Mouse (Mus musculus) limb, embryonic 13.5 days (tissue): ENCODE data around the gene Lmntd2. TPM values are rescaled to one million over a fixed set of nuclear protein-coding genes. Genes with fewer than 3 reads are reported as not detected.

Source experiments
- ATAC-seq: fragments of 200-750 bp; cut with Nextera tagmentation; 2 replicates; pipeline ENCODE4 v1.8.0; 2017; ENCODE audit warnings: low read depth, moderate number of reproducible peaks, moderate TSS enrichment; ENCODE audit not compliant: low FRiP score
- H3K27ac ChIP-seq: fragments of 300-500 bp; sonication (generic); 2 replicates; pipeline ENCODE4 v1.5.1; 2015; ENCODE audit warnings: inconsistent platforms, mild to moderate bottlenecking, moderate library complexity
- H3K27me3 ChIP-seq: fragments of 300-500 bp; sonication (generic); 2 replicates; pipeline ENCODE4 v1.6.1; 2015; ENCODE audit warnings: mild to moderate bottlenecking, inconsistent platforms
- H3K36me3 ChIP-seq: fragments of 300-500 bp; sonication (generic); 2 replicates; pipeline ENCODE4 v1.6.1; 2015; ENCODE audit warnings: inconsistent platforms, mild to moderate bottlenecking, moderate library complexity
- H3K4me1 ChIP-seq: fragments of 300-500 bp; sonication (generic); 2 replicates; pipeline ENCODE4 v1.6.1; 2015; ENCODE audit warnings: inconsistent platforms
- H3K4me2 ChIP-seq: fragments of 300-500 bp; sonication (generic); replicated peaks from 2 replicates; pipeline ENCODE4 v1.6.1; 2015; ENCODE audit warnings: inconsistent platforms, mild to moderate bottlenecking, moderate library complexity
- H3K4me3 ChIP-seq: fragments of 300-500 bp; sonication (generic); 2 replicates; pipeline ENCODE4 v1.5.1; 2015; ENCODE audit warnings: moderate library complexity, mild to moderate bottlenecking, inconsistent platforms
- H3K9ac ChIP-seq: fragments of 300-500 bp; sonication (generic); 2 replicates; pipeline ENCODE4 v1.6.1; 2015; ENCODE audit warnings: mild to moderate bottlenecking, inconsistent platforms
- H3K9me3 ChIP-seq: fragments of 300-500 bp; sonication (generic); 2 replicates; pipeline ENCODE4 v1.6.1; 2016; ENCODE audit warnings: inconsistent platforms
- WGBS: fragments of 180-500 bp; shearing (Covaris S2); methylation state at CpG from one replicate; pipeline ENCODE4 v1.1.7; 2015; 5-methylcytosine and 5-hydroxymethylcytosine counted together
- polyA plus RNA-seq: library from polyadenylated mRNA; unstranded; fragments of >200 nt; fragmentation: Nextera tagmentation; extraction: Ambion mirVana; gene quantifications from 2 replicates; pipeline ENCODE4 v1.2.1, GENCODE M21; 2015

Gene Lmntd2
- polyA plus RNA-seq, 1 experiment from 2014 or later, result 2.6 TPM

DNA sequence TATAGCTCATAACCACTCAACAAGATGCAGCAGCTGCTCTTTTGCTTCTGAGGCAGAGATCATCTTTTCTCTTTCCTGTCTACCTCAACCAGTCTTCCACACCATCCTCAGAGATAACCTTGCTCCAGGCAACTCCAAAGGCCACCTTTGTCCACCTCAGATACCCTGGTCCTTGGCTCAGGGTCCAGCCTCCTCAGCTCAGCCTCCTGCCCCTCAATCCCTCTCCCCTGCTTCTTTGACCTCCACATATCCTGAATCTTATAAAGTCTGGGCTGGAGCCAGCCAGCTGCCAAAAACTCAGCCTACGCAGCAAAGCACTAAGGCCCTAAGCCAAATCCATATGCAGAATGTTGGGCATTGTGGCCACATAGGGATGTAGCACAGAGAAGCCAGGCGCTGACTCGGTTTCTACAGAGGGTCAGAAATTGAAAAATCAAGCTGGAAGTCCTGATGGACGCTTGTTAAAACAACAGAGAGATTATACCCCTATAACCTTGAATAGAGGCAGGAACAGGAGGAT, 8.9 kb upstream of the Lmntd2 start:
- Histone ChIP-seq H3K9ac (0 out of 2 replicates have a peak overlapping the region, but pooled peaks have one; percentile 21), H3K27ac (peak overlapping the region; percentile 90), H3K4me1 (peaks cover 27% of the 10 kb centered on the region), H3K27me3 (no peaks in the 10 kb centered on the region), H3K9me3 (no peaks in the 10 kb centered on the region), H3K36me3 (peaks cover 20% of the 10 kb centered on the region), H3K4me3 (no peak overlapping the region), H3K4me2 (0 out of 2 replicates have a peak overlapping the region, but pooled peaks have one; percentile 92)
- WGBS, result 90% methylated on average over 4 of the region's 4 CpGs
- no peak for ATAC-seq

DNA sequence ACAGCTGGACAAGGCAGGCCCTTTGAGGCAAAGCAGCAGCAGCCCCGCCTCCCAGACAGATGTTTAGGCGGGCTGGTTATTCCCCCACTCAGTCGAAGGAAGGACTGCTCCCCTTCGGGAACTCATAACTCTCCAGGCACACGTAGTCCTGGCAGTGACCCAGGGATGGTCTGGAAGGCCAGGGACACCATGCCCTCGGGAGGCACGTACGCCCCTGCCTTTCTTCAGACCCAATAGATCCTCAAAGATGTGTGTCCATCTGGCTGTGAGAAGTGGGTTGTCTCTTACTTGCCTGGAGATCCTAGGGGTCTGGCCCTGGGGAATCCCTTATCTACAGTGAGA, 8.2 kb upstream of the Lmntd2 start:
- Histone ChIP-seq H3K27me3 (no peaks in the 10 kb centered on the region), H3K4me1 (peaks cover 29% of the 10 kb centered on the region), H3K36me3 (peaks cover 22% of the 10 kb centered on the region), H3K27ac (peak overlapping the region; percentile 90), H3K4me2 (peak overlapping the region; percentile 92), H3K4me3 (peak overlapping the region; percentile 64), H3K9me3 (no peaks in the 10 kb centered on the region), H3K9ac (peak overlapping the region; percentile 21; the same call in 1 of the 2 replicates)
- WGBS, result 5% methylated on average over 8 of the region's 8 CpGs
- no peak for ATAC-seq

DNA sequence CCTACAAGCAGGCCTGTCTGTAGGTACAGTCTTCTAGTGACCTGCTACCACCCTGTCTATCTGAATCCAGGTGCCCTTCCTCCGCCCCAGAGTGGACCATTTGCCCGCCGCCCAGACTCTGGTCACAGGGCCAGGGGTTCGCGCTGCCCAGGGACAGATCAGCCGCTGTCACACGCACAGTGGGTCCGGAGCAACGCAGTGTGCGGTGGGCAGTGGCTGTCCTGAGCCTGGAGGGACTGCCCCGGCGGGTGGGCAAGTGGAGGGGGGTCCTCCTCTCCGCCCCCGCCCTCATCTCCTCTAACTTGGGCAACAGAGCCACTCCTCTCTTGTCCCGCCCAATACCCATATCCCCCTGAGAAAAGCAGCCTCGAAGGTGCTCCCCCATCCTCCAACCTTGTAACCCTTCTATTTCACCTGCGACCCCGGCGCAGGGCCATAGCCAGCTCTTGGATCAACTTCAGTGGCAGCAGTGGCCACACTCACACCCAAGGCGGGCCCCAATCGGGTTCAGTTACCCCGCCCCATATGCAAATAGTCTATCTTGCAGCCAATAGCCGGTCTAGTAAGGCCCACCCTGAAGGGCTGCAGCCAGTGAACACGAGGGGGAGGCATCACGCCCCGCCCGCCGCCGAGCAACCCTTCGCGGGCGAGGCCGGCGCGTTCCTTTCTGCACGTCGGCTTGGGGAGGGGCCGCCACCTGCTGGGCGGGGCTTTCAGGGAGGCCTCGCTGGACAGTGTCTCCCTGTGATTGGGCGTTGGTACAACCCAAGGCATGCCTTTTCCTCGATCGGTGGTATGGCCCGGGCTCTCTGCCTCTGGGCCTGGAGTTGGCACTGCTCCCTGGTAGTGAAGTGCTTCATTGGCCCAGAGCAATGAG, 7.6 kb upstream of the Lmntd2 start:
- Histone ChIP-seq H3K4me3 (peak overlapping the region; percentile 64), H3K36me3 (peaks cover 22% of the 10 kb centered on the region), H3K9me3 (no peaks in the 10 kb centered on the region), H3K9ac (peak overlapping the region; percentile 78), H3K27me3 (no peaks in the 10 kb centered on the region), H3K4me2 (peak overlapping the region; percentile 92), H3K27ac (peak overlapping the region; percentile 90), H3K4me1 (peaks cover 35% of the 10 kb centered on the region)
- peak; percentile 97 for ATAC-seq
- 3% methylated on average over 44 of the region's 44 CpGs for WGBS

DNA sequence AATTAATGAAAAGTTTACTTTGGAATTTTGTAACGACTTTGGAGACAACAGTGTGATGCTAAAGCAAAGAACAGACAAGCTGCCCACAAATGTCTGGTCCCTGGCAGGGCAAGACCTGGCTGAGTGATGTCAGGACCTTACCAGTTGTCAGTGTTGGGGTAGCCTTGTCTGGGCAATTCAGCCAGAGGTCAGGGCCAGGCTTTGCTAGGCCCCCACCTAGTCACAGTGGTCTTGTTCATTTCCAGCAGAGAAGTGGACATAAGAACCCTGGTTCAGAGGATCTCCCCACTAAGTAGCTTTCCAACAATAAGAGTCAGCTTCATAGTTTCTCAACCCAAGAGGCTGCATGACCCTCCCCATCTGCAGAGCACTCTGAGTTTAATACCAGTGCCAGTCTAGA, 6.5 kb upstream of the Lmntd2 start:
- Histone ChIP-seq H3K4me3 (peak overlapping the region; percentile 64), H3K4me1 (peaks cover 40% of the 10 kb centered on the region), H3K27ac (peak overlapping the region; percentile 90; the same call in 1 of the 2 replicates), H3K4me2 (peak overlapping the region; percentile 92), H3K9ac (peak overlapping the region; percentile 78), H3K36me3 (peaks cover 22% of the 10 kb centered on the region), H3K9me3 (no peaks in the 10 kb centered on the region), H3K27me3 (no peaks in the 10 kb centered on the region)
- no peak for ATAC-seq
- 67% methylated on average over 1 of the region's 1 CpGs for whole genome bisulfite sequencing

DNA sequence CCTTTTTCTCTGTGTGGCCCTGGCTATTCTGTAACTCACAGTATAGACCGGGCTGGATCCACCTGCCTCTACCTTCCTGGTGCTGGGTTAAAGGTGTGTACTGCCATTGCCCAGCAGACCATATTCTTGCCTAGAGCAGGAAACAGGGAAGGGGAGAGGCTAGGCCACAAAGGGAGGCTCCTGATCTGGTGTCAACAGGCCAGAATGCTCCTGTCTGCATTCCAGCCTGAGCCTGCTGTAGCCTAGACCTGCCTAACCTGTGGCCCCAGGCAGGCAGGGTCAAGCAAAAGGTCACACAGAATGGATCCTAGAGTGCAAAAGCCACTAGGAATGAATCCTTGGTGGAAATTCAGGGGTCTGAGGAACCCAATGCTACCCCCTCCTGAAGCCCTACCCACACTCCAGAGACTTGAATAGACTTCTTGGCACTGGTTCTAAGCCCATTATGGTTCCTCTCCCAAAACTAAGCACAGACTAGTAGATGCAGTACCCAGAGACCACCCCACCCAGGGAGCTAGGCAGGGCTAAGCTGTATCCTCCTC, 5.7 kb upstream of the Lmntd2 start:
- 89% methylated on average over 1 of the region's 1 CpGs for WGBS
- Histone ChIP-seq H3K4me1 (peaks cover 45% of the 10 kb centered on the region), H3K4me2 (peak overlapping the region; percentile 92; the same call in 1 of the 2 replicates), H3K9ac (no peak overlapping the region; the same call in 1 of the 2 replicates), H3K27ac (no peak overlapping the region), H3K4me3 (no peak overlapping the region), H3K27me3 (no peaks in the 10 kb centered on the region), H3K36me3 (peaks cover 22% of the 10 kb centered on the region), H3K9me3 (no peaks in the 10 kb centered on the region)
- no peak for ATAC-seq

DNA sequence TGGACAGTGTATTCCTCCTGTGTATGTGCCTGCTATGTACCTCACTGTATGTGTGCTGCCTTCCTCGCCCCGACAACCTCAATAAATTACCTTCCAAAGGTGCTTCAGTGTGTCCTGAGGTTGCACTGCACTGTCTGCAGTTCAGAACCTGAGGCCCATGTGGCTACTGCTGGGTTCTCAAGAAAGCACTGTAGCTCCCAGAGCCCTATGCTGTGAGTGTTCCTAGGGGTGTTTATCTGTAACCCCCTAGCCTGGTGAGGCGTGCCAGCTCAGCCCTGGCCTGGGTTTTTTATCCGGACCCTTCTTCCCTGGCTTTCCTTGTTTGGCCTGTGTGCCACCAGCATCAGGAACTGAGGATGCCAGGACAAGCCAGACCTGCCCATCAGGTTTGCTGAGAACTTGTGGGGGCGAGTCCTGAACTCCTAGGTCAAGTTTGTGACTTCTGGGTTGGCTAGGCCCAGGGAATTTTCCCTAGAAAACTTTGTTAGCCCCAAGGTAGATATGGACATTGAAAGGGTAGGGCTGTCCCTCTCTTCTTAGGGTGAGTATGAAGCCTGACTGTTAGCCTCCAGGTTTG, 4.8 kb upstream of the Lmntd2 start:
- WGBS, result 80% methylated on average over 5 of the region's 5 CpGs
- H3K36me3 ChIP-seq, result peaks cover 22% of the 10 kb centered on the region
- H3K4me1 ChIP-seq, result peaks cover 46% of the 10 kb centered on the region
- no peaks in the 10 kb centered on the region for H3K9me3 ChIP-seq
- no peaks in the 10 kb centered on the region for H3K27me3 ChIP-seq
- H3K27ac ChIP-seq, result no peak overlapping the region
- no peak overlapping the region for H3K4me3 ChIP-seq
- no peak for ATAC-seq
- no peak overlapping the region for H3K4me2 ChIP-seq
- H3K9ac ChIP-seq, result no peak overlapping the region

DNA sequence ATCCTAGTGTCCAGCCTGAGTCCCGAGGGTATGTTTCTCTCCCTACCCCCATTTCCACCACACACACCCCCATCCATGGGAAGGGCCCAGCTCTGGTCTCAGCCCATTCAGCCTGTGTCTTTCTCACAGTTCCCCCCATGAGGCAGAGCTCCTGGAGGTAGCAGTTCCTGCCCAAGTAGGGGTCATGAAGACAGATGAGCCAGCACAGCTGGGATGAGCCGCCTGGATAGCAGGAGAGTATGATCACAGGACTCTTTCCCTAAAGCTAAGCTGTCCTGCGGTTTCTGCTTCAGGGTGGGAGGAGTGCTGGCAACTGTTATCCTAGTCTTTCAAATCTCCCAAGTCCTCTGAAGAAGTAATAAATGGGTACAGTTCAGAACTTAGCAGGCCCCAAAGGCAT, 4.3 kb upstream of the Lmntd2 start:
- WGBS, result 80% methylated on average over 3 of the region's 3 CpGs
- H3K4me2 ChIP-seq, result no peak overlapping the region
- no peaks in the 10 kb centered on the region for H3K27me3 ChIP-seq
- no peak overlapping the region for H3K4me3 ChIP-seq
- no peak for ATAC-seq
- H3K9ac ChIP-seq, result peak overlapping the region; percentile 45
- H3K9me3 ChIP-seq, result no peaks in the 10 kb centered on the region
- peaks cover 22% of the 10 kb centered on the region for H3K36me3 ChIP-seq
- peaks cover 46% of the 10 kb centered on the region for H3K4me1 ChIP-seq
- H3K27ac ChIP-seq, result no peak overlapping the region

DNA sequence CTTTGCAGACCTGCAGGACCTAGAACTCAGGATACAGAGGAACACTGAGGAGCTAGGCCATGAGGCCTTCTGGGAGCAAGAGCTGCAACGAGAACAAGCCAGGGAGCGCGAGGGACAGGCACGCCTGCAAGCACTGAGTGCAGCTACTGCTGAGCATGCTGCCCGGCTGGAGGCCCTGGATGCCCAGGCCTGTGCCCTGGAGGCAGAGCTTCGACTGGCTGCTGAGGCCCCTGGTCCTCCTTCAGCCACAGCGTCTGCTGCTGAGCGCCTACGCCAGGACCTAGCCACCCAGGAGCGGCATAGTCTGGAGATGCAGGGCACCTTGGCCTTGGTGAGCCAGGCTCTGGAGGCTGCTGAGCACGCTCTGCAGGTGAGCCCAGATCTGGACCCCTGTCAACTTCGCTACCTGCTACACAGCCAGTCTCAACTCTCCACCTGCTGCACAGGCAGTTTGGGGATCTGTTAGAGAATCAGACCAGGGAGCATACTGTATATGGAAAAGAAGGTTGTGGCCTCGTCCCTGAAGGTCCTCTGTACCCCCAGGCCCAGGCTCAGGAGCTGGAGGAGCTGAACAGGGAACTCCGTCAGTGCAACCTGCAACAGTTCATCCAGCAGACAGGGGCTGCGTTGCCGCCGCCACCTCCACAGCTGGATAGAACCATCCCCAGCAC, 3.6 kb upstream of the Lmntd2 start:
- no peaks in the 10 kb centered on the region for H3K9me3 ChIP-seq
- no peak for ATAC-seq
- H3K4me3 ChIP-seq, result no peak overlapping the region; the same call in 1 of the 2 replicates
- peak overlapping the region; percentile 89 for H3K4me2 ChIP-seq
- H3K27ac ChIP-seq, result no peak overlapping the region
- peaks cover 41% of the 10 kb centered on the region for H3K4me1 ChIP-seq
- no peaks in the 10 kb centered on the region for H3K27me3 ChIP-seq
- 88% methylated on average over 17 of the region's 17 CpGs for WGBS
- H3K36me3 ChIP-seq, result peaks cover 22% of the 10 kb centered on the region
- H3K9ac ChIP-seq, result peak overlapping the region; percentile 73

DNA sequence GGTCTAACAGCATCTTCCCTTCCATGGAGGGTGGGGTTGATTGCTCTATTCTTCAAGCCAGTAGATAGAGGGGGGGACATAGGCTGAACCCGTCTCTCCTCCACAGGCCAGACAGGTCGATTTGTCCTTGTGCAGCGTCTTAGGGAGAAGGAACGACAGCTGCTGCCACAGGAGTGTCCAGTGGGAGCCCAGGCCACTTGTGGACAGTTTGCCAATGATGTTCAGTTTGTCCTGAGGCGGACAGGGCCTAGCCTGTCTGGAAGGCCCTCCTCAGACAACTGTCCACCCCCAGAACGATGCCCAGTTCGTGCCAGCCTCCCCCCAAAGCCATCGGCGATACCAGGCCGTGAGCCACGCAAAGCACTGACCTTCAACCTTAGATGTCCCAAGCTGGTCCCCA, 3.0 kb upstream of the Lmntd2 start:
- Histone ChIP-seq H3K9me3 (no peaks in the 10 kb centered on the region), H3K4me3 (peak overlapping the region; percentile 69), H3K4me1 (peaks cover 36% of the 10 kb centered on the region), H3K27me3 (no peaks in the 10 kb centered on the region), H3K4me2 (peak overlapping the region; percentile 89), H3K27ac (0 out of 2 replicates have a peak overlapping the region, but pooled peaks have one; percentile 74), H3K36me3 (peaks cover 22% of the 10 kb centered on the region), H3K9ac (peak overlapping the region; percentile 73)
- no peak for ATAC-seq
- WGBS, result 90% methylated on average over 11 of the region's 11 CpGs

DNA sequence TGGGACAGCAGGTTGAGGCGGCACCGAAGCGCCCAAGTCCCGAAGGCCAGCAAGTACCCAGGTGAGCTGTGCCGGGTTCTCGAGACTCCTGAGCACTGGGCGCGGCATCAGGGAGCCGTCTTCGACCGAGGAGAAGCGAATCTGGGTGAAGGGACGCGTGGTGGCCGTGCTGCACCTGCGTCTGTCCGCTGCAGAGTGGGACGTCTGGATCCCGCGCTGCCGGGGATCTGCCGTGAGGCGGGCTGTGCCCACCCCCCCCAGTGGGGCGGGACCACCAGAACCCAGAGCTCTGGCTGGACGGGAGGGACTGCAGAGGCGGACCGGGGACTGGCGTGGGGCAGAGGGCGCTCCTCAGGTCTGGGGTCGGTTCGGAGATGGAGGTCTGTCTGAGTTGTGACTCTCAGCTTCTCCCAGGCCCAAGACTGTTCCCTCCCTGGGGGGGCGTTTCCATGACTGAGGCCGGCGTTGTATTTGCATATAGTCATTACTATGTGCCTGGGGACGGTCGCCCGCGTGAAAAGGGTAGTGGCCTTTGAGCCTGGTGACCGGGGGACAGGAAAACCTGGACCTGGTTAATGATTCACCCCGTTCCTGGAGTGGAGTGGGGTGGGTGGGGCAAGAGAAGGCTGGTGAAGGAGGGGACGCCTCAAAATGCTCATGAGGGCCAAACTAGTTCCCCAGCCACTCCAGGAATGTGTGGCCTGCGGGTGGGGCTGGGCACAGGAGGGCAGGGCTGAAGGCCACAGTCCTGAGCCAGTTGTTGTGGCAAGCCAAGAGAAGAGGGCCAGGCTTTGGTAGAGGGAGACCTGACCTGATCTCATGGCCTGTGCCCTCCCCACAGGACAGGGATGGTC, 2.2 kb upstream of the Lmntd2 start:
- Histone ChIP-seq H3K4me1 (peaks cover 33% of the 10 kb centered on the region), H3K4me3 (peak overlapping the region; percentile 69), H3K27ac (peak overlapping the region; percentile 74), H3K27me3 (no peaks in the 10 kb centered on the region), H3K4me2 (peak overlapping the region; percentile 89), H3K9me3 (no peaks in the 10 kb centered on the region), H3K36me3 (peaks cover 22% of the 10 kb centered on the region), H3K9ac (peak overlapping the region; percentile 73)
- WGBS, result under 1% methylated on average over 42 of the region's 42 CpGs
- ATAC-seq, result peak; percentile 78
